Mouse (Mus musculus): ENCODE data around the gene Chgb. TPM values are rescaled to one million over a fixed set of nuclear protein-coding genes. Genes with fewer than 3 reads are reported as not detected.

Gene Chgb
- total RNA-seq (2021) (1,000 to 10,000 TPM; 1,607 to 2,510 TPM), polyA plus RNA-seq (2012; rRNA removed) (148 and 289 TPM in 2 replicates)
- long read RNA-seq, transcript Chgb-201 (5 exons, 2,740 nt) = major isoform, 2,933 of 3,204 reads
- long read RNA-seq, partial matches to known transcripts = 218 of 3,204 reads
- long read RNA-seq, other reads (novel, unspliced or antisense) = 53 of 3,204 reads

DNA sequence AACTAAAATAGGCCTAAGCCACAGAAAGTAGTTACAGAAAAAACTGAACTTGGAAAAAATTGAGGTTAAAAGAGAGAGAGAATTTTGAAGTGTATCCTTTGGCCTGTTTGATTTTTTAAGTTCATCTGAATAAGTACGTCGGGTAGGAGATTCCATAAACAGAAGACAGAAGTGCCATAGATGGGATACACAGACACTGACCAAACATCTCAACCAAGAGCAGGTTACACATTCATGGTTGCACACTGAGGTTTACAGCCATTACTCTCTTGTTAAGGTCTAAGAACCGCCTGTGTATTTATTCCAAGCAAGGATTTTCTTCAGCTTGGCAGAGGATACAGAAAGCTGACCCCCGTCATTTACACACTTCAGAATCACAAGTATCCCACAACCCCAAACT is at the start of gene Chgb:
Gene Chgb, plus strand, starts transcription at position 301 of the 400 bp plus-strand sequence.
- DNase-seq = no peak

DNA sequence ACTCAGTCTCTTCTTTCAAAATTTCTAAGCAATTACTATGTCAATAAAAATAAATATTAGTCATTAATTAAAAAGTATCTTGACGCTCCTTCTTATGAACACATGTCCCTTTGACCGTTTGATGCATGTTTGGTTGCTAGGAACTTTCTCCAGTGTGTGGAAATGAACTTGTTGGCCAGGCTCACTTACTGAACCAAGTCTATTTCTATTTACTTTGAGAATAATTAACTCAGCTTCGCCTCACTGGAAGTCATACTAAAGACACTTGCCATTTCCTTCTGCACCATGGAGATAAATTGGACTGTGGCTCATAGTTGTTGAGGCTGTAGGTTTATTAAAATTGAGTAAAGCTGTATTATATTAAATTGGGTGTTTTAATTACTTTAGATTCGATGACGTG is 48.1 kb upstream of the Chgb start:
- DNase-seq = no peak

DNA sequence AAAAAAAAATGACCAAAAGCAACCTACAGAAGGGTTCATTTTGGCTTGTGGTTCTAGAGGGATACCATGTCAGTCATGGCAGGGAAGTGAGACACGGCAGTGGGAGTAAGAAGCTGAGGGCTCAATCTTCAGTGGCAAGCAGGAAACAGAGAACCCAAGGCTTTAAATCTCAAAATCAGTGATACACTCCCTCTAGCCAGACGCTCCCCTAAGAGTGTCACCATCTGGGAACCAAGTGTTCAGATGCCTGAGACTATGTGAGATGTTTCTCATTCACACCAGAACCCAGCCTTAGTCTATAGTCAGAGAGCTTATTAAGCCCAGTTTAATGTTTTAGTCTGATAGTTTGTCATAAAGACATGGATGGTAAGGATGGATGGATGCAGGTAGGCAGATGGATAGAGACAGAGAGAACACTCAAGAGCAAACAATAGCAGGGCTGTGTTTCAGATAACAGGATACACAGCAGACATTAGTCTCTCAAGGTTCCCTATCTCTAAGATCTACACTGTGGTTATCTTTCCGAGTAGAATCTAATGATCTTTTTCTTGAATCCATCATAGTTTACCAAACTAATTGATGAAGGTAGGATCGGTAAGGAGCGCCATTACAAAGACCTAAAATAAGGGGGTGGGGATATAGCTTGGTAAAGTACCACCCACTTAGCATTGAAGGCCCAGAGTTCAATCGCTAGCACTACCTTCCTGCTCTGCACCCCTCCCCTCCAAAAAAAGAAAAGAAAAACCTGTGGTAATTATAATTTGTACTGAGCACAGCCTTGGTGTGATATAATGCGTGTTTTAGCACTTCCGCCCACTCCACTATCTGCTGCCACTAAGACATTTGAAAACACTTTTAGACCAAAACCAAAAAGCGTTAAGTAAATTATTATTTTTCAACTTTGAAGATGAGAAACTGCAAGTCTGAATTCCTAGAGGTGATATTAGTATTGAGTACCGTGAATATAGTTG is 47.2 kb upstream of the Chgb start:
- DNase-seq = no peak

DNA sequence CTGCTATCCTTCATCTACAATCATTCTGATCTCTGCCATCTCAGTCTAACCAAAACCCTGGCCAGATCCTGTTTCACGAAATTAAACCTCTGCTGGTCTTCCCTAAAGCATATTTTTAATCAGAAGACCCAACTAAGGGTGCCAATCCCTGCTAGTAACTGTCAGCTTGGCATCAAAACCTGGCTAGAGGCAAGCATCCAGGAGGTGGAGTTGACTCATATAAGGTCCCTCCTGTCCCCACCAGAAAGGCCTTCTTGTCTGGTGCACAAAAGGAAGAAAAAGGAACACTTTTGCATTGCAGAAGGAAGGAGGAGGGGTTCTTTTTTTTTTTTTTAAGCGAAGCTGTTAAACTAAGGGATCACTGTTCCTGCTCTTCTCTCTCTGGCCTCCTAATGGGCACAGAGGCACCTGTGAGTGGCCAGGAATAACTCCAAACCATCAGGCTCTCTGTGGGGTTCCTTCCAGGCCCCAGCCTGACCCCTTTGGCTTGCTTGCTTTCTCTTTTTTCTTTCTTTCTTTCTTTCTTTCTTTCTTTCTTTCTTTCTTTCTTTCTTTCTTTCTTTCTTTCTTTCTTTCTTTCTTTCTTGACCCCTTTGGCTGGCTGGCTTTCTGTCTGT is 42.2 kb upstream of the Chgb start:
- DNase-seq = no peak

DNA sequence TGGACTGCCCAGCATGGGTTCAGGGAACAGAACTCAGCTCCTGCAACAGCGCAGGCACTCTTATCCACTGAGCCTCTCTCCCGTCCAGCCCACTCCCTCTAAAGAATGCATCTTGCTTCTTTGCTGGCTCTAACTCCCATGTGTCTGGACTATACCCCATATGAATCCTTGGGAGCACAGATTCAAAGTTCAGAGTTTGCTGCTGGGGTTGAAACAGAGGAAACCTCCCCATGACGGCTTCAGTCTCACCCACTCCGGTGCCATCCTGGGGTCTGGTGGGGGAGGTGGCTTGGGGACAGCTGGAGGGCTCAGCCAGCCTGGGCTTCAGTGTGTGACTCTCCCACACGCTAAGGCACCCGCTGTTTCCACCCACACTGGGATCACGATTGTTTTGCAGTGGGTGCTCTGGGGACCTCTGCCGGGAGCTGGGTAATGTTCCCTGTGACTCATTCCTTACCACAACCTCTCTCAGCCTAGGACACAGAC is 39.2 kb upstream of the Chgb start:
- peak; percentile 57 for DNase-seq

- no peak for DNase-seq
These were observed 36.2 kb upstream of the Chgb start for GRCm38 (mm10) chr2:132744866-132745265.

DNA sequence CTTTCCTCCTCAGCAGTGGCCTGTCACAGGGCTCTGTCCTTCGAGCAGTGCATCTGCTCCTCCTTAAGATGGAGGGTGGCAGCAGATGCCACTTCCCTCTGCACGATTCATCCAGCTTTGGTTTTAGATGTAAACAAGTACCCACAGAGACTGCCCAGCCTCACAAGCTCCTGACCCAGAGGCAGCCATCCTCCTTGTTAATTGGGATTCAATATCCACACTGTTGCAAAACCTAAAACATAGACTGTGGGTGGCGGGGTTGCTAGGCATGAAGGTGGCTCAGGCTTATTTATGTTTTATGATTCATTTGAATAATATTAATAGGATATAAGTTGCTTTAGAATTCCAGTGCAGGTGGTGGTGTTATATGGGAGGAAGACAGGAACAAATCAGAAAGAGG is 35.0 kb upstream of the Chgb start:
- no peak for DNase-seq

DNA sequence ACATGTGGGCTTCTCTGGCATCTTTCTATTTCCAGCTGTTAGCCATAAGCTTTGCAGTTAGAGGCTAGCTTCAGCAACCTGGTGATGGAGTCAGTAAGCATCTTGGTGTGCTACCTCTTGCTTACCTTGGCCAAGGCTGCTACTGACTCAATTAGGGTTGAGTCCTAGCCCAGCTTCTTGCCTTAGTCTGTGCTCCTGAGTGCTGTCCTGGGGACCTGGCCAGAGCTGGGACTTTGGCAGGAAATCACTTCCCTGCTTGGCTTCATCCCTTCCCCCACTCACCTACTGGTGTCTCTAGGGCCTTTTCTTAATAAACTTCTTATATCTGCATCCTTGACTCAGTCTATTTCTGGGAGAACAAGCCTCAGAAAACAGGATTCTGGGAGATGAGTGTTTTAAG is 30.4 kb upstream of the Chgb start:
- DNase-seq = no peak

GRCm38 (mm10) chr2:132751141-132752066 is 29.7 kb upstream of the Chgb start:
- DNase-seq = no peak

- DNase-seq = no peak
These were observed 28.7 kb upstream of the Chgb start for GRCm38 (mm10) chr2:132752398-132752797.

DNA sequence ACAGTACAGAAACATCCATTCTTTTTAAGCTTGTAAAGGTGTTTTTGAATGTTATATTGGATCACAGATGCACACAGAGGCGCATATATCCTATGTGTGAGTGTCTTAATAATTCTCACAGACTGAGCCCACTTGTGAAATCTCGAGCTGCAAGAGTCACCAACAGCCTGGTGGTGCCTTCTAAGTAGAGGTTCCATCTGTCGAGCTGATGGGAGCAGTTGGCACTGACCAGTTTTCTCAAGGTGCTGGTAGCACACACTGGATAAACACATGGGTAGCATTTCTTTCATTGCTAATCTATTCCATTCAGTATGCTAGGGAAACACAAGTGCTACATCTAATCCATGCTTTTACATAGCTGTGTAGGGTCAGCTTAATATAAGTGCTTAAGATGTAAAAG is 27.9 kb upstream of the Chgb start:
- DNase-seq = no peak

- no peak for DNase-seq
These were observed 23.2 kb upstream of the Chgb start for GRCm38 (mm10) chr2:132757911-132758310.

GRCm38 (mm10) chr2:132770822-132771221 is 10.3 kb upstream of the Chgb start:
- DNase-seq = no peak

DNA sequence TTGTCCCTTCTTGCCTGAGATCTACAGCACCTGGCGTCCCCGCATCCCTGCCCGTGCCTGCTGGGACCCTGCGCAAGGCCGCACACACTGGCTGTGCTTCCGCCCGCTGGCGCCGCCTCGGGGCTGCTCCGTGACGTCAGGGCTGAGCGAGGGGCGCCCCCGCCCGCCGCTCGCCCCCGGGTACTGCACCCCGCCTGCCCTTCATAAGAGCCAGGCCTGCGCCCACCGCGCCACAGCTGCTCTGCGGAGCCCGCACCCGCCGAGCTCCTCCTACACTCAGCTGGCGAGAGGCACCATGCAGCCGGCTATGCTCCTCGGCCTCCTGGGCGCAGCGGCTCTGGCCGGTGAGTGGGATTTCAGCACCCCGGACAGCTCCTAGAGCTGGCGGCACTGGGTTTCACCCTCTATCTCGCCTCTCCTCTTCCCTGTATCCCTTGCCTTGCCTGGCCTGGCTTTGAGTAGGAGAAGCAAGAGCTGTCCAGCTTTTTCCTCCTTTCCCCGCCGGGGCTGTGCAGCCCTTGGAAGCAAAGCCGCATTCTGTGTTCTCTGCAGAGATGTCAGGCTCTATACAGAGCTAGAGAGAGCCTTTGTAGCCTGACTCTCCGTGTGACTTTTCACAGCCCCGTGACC is 476 bp downstream of the Chgb start:
- peak; percentile 93 for DNase-seq

- no peak for DNase-seq
These were observed 3.0 kb downstream of the Chgb start for GRCm38 (mm10) chr2:132784039-132784438.

DNA sequence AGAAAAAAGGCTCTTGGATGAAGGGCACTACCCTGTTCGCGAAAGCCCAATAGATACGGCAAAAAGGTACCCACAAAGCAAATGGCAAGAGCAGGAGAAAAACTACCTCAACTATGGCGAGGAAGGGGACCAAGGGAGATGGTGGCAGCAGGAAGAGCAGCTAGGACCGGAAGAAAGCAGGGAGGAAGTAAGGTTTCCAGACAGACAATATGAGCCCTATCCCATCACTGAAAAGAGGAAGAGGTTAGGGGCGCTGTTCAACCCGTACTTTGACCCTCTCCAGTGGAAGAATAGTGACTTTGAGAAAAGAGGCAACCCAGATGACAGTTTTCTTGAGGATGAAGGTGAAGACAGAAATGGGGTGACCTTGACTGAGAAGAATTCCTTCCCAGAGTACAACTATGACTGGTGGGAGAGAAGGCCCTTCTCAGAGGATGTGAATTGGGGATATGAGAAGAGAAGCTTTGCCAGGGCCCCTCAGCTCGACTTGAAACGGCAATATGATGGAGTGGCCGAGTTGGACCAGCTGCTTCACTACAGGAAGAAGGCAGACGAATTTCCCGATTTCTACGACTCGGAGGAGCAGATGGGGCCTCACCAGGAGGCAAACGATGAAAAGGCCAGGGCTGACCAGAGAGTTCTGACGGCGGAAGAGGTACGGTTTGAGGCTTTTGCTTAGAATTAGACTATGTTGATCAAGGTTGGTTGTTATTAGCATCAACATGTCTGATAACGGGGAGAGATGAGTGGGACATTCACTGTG is 12.5 kb downstream of the Chgb start:
- no peak for DNase-seq

GRCm38 (mm10) chr2:132794204-132794586 is 13.1 kb downstream of the Chgb start:
- no peak for DNase-seq

DNA sequence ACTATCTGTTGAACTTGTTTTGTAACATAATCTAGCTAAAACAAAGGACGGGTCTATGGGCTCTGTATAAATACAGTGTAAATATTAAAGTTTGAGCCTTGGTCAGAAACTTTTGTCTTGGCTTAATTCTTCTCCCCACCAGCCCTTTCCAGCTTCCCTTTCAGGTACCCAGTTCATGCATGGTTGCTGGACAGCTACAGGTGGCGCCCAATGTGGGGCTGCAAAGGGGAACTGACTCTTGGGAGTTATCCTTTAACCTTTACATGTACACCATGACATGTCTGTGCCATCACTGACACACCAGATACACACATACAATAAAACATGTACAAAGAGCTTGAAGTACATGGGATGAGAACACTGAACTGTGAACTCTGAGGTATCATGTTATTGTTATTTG is 21.9 kb downstream of the Chgb start:
- no peak for DNase-seq

DNA sequence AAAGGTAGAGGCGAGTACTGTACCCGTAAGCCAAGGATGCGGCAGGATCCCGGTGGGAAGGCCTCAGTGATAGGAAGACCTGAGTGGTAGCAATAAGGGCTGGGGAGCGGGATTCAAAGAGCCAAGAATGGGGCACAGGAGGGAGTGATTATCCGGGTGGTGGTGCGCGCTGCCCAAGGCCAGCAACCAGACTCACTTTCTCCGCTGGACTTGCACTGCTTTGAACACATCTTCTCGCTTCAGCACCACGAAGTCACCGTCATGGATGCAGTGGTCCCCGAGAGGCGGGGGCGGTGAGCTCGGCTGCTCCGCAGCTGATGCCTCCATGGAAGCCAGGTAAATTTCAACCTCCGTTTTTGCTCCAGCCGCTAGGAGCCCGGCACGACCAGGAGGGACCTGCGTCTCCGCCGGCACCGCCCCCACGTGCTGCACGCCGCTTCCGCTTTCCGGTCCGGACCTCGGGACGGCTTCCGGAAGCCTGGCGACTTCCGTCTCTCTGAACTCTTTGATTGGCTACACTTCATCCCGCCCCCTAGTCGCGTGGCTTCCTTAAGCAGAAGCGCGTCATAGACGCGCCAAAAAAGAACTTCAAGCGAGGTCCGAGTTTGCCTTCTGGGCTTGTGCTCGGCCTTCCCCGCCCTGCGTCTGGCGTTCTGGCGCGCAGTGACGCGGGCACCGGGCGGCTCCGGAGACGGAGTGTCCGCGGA is 34.7 kb downstream of the Chgb start, which contains the start of the genes Trmt6 and Mcm8:
Gene Trmt6, minus strand, starts transcription at position 448 of the 707 bp plus-strand sequence.
Gene Mcm8, plus strand, starts transcription at position 534 of the 707 bp plus-strand sequence.
- peak; percentile 94 for DNase-seq

GRCm38 (mm10) chr2:132841071-132841470 is 60.0 kb downstream of the Chgb start:
- DNase-seq = no peak

Measured in adrenal gland, adult 2 months (tissue).